Mouse (Mus musculus) 3T3-L1 (cell line): ENCODE data around the gene Gad1.
A peak's percentile ranks its signal among the peaks of the same experiment; 100 is the strongest.

Experiments
- DNase-seq: peaks from one replicate; pipeline ENCODE4 v3.0.0-alpha.2; 2015; ENCODE audit warnings: low read depth, low spot score

Gad1 gene

GRCm38 (mm10) chr2:70628397-70628796 is 75.5 kb downstream of the Gad1 start:
- no peak for DNase-seq

- DNase-seq, result no peak
Observed at GRCm38 (mm10) chr2:70629339-70629761, 76.5 kb downstream of the Gad1 start.

GRCm38 (mm10) chr2:70629921-70630320 is 77.0 kb downstream of the Gad1 start:
- DNase-seq, result no peak

GRCm38 (mm10) chr2:70631321-70631720 is 78.4 kb downstream of the Gad1 start:
- DNase-seq, result no peak

- no peak for DNase-seq
Observed at GRCm38 (mm10) chr2:70632412-70632811, 79.5 kb downstream of the Gad1 start.

- no peak for DNase-seq
Observed at GRCm38 (mm10) chr2:70634028-70634690, 81.3 kb downstream of the Gad1 start.

GRCm38 (mm10) chr2:70640968-70641367 is 88.1 kb downstream of the Gad1 start:
- peak; percentile 28 for DNase-seq

GRCm38 (mm10) chr2:70642971-70643565 is 90.2 kb downstream of the Gad1 start:
- no peak for DNase-seq

- no peak for DNase-seq
Observed at GRCm38 (mm10) chr2:70645266-70645780, 92.5 kb downstream of the Gad1 start.

- DNase-seq, result no peak
Observed at GRCm38 (mm10) chr2:70647681-70648080, 94.8 kb downstream of the Gad1 start.

- DNase-seq, result no peak
Observed at GRCm38 (mm10) chr2:70648271-70648670, 95.4 kb downstream of the Gad1 start.

GRCm38 (mm10) chr2:70649471-70649870 is 96.6 kb downstream of the Gad1 start:
- DNase-seq, result peak; percentile 55
